Mouse (Mus musculus) lung, embryonic 16.5 days (tissue): Measurements from ENCODE around the gene Dis3. TPM values are rescaled to one million over a fixed set of nuclear protein-coding genes. Genes with fewer than 3 reads are reported as not detected.
"Not testable (repeated sequence)": the region's sequence is repeated elsewhere in the genome, so short reads cannot be mapped to it uniquely, and the experiment has no call there.

Source experiments
- ATAC-seq: fragments of 200-750 bp; cut with Nextera tagmentation; 2 replicates; pipeline ENCODE4 v1.8.0; 2017; ENCODE audit warnings: low read depth, mild to moderate bottlenecking, moderate library complexity
- H3K27ac ChIP-seq: fragments of 300-500 bp; sonication (generic); 2 replicates; pipeline ENCODE4 v1.5.1; 2014; ENCODE audit warnings: mild to moderate bottlenecking, control low read depth, low read length
- H3K27me3 ChIP-seq: fragments of 300-500 bp; sonication (generic); 2 replicates; pipeline ENCODE4 v1.6.1; 2014; ENCODE audit warnings: low read depth, low read length, mixed read lengths; ENCODE audit not compliant: control insufficient read depth, insufficient read depth
- H3K36me3 ChIP-seq: fragments of 300-500 bp; sonication (generic); 2 replicates; pipeline ENCODE4 v1.6.1; 2014; ENCODE audit warnings: low read length; ENCODE audit not compliant: control insufficient read depth, insufficient read depth
- H3K4me1 ChIP-seq: fragments of 300-500 bp; sonication (generic); replicated peaks from 2 replicates; pipeline ENCODE4 v1.6.1; 2014; ENCODE audit warnings: low read length, mixed read lengths; ENCODE audit not compliant: control insufficient read depth, insufficient read depth
- H3K4me2 ChIP-seq: fragments of 300-500 bp; sonication (generic); 2 replicates; pipeline ENCODE4 v1.6.1; 2014; ENCODE audit warnings: low read depth, low read length, control low read depth
- H3K4me3 ChIP-seq: fragments of 300-500 bp; sonication (generic); 2 replicates; pipeline ENCODE4 v1.5.1; 2014; ENCODE audit warnings: mild to moderate bottlenecking, low read length, control low read depth
- H3K9ac ChIP-seq: fragments of 300-500 bp; sonication (generic); 2 replicates; pipeline ENCODE4 v1.6.1; 2014; ENCODE audit warnings: low read length, control low read depth
- H3K9me3 ChIP-seq: fragments of 300-500 bp; sonication (generic); 2 replicates; pipeline ENCODE4 v1.6.1; 2016; ENCODE audit warnings: low read length; ENCODE audit not compliant: control insufficient read depth
- WGBS: fragments of 180-500 bp; shearing (Covaris S2); extraction: QIAGEN DNeasy Blood & Tissue Kit; methylation state at CpG from one replicate; pipeline ENCODE4 v1.1.7; 2014; 5-methylcytosine and 5-hydroxymethylcytosine counted together
- polyA plus RNA-seq: library from polyadenylated mRNA; unstranded; fragments of >200 nt; fragmentation: Nextera tagmentation; extraction: Ambion mirVana; gene quantifications from 2 replicates; pipeline ENCODE4 v1.2.1, GENCODE M21; 2015

The Dis3 gene
- polyA plus RNA-seq, 1 experiment from 2014 or later = 26.9 TPM

DNA sequence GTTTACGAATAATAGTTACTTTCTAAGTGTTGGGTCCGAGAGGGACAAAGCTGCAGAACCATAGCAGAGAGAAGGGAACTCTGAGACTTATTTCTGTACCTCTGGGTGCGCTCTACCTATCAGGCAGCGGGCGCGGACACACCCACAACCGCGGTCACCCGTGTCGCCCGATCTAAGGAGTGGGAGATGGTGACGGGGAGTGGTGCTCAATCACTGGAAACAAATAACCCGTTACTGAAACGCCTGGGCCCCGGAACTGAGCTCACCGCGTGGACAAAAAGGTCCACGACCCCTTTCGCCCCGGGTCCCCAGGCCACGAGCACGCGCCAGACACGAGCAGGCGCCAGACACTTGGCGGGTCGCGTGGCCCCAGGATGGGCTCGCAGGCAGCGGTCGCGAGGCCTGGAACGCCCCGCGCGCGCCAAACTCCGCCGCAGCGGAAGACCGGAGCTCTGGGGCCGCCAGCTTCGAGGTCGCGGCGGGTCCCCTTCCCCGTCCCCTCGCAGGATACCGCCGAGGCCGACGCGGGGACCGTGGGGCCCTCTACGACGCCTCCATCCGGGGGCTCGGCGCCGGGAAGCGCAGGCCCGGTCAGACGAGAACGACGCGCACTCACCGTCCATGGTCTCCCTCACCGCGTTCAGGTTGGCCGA, 54.1 kb downstream of the Dis3 start:
- Histone ChIP-seq H3K27ac (peak overlapping the region; percentile 94), H3K4me1 (peaks cover 17% of the 10 kb centered on the region), H3K4me2 (peak overlapping the region; percentile 74), H3K36me3 (no peaks in the 10 kb centered on the region), H3K9me3 (no peaks in the 10 kb centered on the region), H3K4me3 (peak overlapping the region; percentile 98), H3K27me3 (no peaks in the 10 kb centered on the region), H3K9ac (peak overlapping the region; percentile 99)
- ATAC-seq = peak; percentile 55
- WGBS = under 1% methylated on average over 65 of the region's 70 CpGs

- Histone ChIP-seq H3K27me3 (no peaks in the 10 kb centered on the region), H3K4me2 (peak overlapping the region; percentile 74), H3K27ac (no peak overlapping the region), H3K9me3 (no peaks in the 10 kb centered on the region), H3K9ac (peak overlapping the region; percentile 99), H3K4me3 (peak overlapping the region; percentile 98), H3K36me3 (no peaks in the 10 kb centered on the region), H3K4me1 (peaks cover 17% of the 10 kb centered on the region)
- no peak for ATAC-seq
- WGBS = 2% methylated on average over 5 of the region's 5 CpGs
Observed at GRCm38 (mm10) chr14:99044718-99045117, 54.9 kb downstream of the Dis3 start.

- Histone ChIP-seq H3K36me3 (no peaks in the 10 kb centered on the region), H3K27me3 (no peaks in the 10 kb centered on the region), H3K27ac (no peak overlapping the region), H3K4me2 (peak overlapping the region; percentile 74), H3K4me3 (peak overlapping the region; percentile 98), H3K9me3 (no peaks in the 10 kb centered on the region), H3K4me1 (peaks cover 17% of the 10 kb centered on the region), H3K9ac (0 out of 2 replicates have a peak overlapping the region, but pooled peaks have one; percentile 1)
- no peak for ATAC-seq
- WGBS = 45% methylated on average over 10 of the region's 10 CpGs
Observed at GRCm38 (mm10) chr14:99044096-99044495, 55.5 kb downstream of the Dis3 start.

DNA sequence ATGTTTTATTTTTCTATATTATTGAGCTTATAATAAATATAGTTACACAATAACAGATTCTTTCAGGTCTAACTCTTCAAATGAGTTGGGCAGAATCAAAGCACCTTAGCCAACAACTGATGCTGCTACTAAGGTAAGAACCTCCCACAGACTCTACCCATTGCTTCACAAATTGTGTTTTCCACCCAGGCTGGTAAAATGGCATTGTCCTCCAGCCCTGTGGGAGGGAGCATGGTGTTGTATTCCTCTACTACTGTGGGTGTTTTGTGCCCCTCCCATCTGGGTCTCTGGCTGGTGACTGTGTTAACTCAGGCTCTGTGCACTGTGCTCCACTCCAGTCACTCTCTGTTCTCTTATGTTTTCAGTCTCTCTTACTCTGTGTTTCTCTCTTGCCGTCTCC, 56.1 kb downstream of the Dis3 start:
- ATAC-seq = no peak
- Histone ChIP-seq H3K36me3 (0 out of 2 replicates have a peak, but pooled peaks cover 1% of the 10 kb centered on the region), H3K4me1 (peaks cover 17% of the 10 kb centered on the region), H3K4me3 (peak overlapping the region; percentile 7; the same call in 1 of the 2 replicates), H3K27me3 (no peaks in the 10 kb centered on the region), H3K9ac (no peak overlapping the region), H3K9me3 (no peaks in the 10 kb centered on the region), H3K4me2 (peak overlapping the region; percentile 74; the same call in 1 of the 2 replicates), H3K27ac (no peak overlapping the region)
- WGBS = 56% methylated on average over 1 of the region's 1 CpGs

DNA sequence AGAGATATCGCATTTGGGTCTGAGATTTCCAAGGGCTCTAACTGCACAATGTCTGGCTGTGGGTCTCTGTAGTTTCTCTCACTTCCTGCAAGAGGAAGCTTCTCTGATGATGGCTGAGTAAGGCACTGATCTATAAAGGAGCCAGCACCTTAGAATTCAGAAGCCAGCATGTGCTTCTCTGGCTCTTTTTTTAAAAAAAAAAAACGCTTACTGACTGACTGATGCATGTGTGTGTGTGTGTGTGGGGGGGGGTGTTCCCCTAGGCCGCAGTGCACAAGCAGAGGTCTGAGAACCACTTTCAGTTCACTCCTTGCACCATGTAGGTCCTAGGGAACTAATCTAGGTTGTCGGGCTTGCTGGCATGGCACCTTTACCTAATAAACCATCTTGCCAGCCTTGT, 58.2 kb downstream of the Dis3 start:
- ATAC-seq = no peak
- H3K4me2 ChIP-seq = no peak overlapping the region

GRCm38 (mm10) chr14:99039308-99039707, 60.3 kb downstream of the Dis3 start:
- not testable (repeated sequence) for H3K4me2 ChIP-seq, H3K9me3 ChIP-seq, H3K4me3 ChIP-seq, H3K27me3 ChIP-seq, H3K27ac ChIP-seq, H3K9ac ChIP-seq, ATAC-seq, H3K36me3 ChIP-seq
- 84% methylated on average over 5 of the region's 5 CpGs for WGBS
- H3K4me1 ChIP-seq = peaks cover 10% of the 10 kb centered on the region

More for the DNA sequence above, 58.2 kb downstream of the Dis3 start:
- Histone ChIP-seq H3K4me1 (peaks cover 14% of the 10 kb centered on the region), H3K9ac (no peak overlapping the region), H3K9me3 (no peaks in the 10 kb centered on the region), H3K27ac (no peak overlapping the region), H3K4me3 (no peak overlapping the region), H3K36me3 (peaks cover 5% of the 10 kb centered on the region; the same call in 1 of the 2 replicates), H3K27me3 (no peaks in the 10 kb centered on the region)
- WGBS = 55% methylated on average over 4 of the region's 4 CpGs

GRCm38 (mm10) chr14:99037703-99038102, 61.9 kb downstream of the Dis3 start:
- Histone ChIP-seq H3K27ac (no peak overlapping the region), H3K9ac (no peak overlapping the region), H3K4me2 (no peak overlapping the region), H3K4me1 (peaks cover 2% of the 10 kb centered on the region; the same call in 1 of the 2 replicates), H3K36me3 (peaks cover 8% of the 10 kb centered on the region; the same call in 1 of the 2 replicates), H3K4me3 (no peak overlapping the region), H3K9me3 (no peaks in the 10 kb centered on the region), H3K27me3 (no peaks in the 10 kb centered on the region)
- ATAC-seq = peak; percentile 26; the same call in 1 of the 2 replicates
- WGBS = 77% methylated on average over 2 of the region's 2 CpGs

DNA sequence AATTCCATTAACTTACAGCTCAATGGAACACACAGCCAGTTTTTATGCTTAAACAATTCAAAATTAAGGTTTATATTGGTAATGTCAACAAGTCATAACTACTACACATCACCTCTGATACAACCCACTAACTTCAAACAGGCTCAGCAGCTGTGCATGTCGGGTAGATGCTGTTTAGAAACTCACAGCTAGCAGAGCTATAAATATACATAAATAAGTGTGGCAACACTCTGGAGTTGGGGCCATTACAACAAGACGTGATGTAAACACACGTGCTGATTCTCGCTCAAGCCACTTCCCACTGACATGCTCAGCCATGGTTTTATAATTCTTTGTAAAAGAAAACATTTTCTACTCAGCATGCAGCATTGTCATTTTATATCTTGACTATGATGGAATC, 63.5 kb downstream of the Dis3 start:
- H3K27ac ChIP-seq = no peak overlapping the region
- H3K9ac ChIP-seq = no peak overlapping the region
- H3K36me3 ChIP-seq = peaks cover 12% of the 10 kb centered on the region; the same call in 1 of the 2 replicates
- H3K4me3 ChIP-seq = no peak overlapping the region
- 47% methylated on average over 4 of the region's 4 CpGs for WGBS
- no peaks in the 10 kb centered on the region for H3K9me3 ChIP-seq
- no peaks in the 10 kb centered on the region for H3K27me3 ChIP-seq
- H3K4me1 ChIP-seq = no peaks in the 10 kb centered on the region; the same call in 1 of the 2 replicates
- ATAC-seq = 0 out of 2 replicates have a peak, but pooled peaks have one; percentile 17
- no peak overlapping the region for H3K4me2 ChIP-seq

DNA sequence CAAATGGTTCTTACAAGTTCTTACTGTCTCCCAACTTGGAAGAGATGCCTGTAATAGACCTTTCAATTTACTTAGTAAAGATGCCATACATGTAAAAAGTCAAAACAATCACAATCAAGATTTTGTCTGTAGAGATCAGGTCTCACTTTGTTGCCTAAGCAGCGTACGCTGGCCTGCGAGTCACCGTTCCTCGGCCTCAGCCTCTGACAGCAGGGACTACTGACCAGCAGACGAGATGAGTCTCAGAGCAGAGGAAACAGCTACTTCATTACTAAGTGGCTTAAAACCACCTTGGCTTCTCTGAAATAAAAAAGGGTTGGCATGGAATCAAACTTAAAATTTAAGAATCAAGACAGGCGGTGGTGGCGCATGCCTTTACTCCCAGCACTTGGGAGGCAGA, 64.7 kb downstream of the Dis3 start:
- not testable (repeated sequence) for H3K4me3 ChIP-seq, H3K27me3 ChIP-seq, H3K9me3 ChIP-seq, ATAC-seq, H3K9ac ChIP-seq, H3K27ac ChIP-seq, H3K4me2 ChIP-seq, H3K4me1 ChIP-seq
- peaks cover 12% of the 10 kb centered on the region; the same call in 1 of the 2 replicates for H3K36me3 ChIP-seq
- 89% methylated on average over 8 of the region's 8 CpGs for WGBS
